Mouse (Mus musculus) left cerebral cortex, adult 9 months (tissue): ENCODE measurements at regions not wholly inside any gene's neighbourhood (a gene's known extent, or its start where the extent isn't known, plus 50 kb on each side); places are given as distances from the start of the nearest gene placed in this dataset.

Experiments
- DNase-seq, 2 experiments: peaks; one replicate each; pipeline ENCODE4 v3.0.0; 2022; ENCODE audit warnings: low spot score in 2 of 2

GRCm38 (mm10) chr6:41126855-41127254 lies 91.5 kb upstream of the 2210010C04Rik start:
- DNase-seq: no peak

- no peak for DNase-seq
Observed at GRCm38 (mm10) chr6:41121641-41122040, 86.3 kb upstream of the 2210010C04Rik start.

GRCm38 (mm10) chr6:41119176-41119575 lies 83.9 kb upstream of the 2210010C04Rik start:
- DNase-seq: no peak

DNA sequence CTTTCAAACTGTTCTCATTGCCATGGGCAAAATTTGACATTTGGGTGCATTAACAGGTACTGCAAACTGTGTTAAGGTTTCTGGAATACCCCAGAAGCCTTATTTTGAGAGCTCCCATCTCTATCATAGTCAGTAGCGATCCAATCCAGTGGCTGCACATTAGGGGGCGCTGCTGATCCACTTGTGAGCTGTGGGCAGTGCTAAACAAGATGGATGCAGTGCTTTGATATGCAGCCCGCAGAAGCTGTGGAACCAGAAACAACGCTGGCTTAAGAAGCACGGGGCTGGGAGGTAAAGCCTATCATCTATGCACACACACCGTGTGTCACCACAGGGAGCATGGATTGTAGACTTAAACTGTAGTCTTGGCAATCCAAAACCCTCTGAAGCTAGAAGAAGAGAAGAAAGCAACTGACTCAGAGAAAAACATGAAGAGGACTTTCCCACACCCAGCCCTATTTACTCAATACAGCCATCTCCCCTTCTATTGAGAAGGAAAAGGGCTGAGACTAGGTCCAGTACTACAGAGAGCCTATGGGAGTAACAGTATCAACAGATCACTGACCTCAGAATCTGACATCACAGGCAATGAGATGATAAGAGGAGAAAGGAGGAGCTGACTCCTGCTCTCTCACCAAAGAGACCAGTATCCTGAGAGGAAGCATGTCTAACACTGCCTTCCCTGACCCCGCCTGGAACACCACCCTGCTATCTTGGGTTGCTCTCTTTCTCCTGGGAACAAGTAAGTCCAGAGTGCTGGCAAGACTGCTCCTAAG lies 83.1 kb upstream of the 2210010C04Rik start:
- DNase-seq: peak in 1 of 2 experiments; percentile 76

DNA sequence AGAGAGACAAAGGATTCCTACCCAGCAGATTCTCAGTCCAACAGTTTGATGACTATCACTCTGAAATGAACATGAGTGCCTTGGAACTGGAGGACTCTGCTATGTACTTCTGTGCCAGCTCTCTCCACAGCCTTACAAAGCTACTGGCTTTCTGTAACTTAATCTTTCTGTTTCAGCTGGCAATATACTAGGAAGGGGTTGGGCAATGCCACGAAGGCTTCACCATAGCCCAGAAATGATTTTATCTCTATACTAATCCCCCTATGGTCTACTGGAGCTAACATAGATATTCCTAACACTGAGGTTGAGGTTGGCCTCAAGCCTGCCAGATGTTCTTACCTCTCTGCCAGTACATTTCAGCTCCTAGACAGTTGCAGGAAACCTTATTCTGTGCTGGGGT lies 78.6 kb upstream of the 2210010C04Rik start:
- no peak for DNase-seq

DNA sequence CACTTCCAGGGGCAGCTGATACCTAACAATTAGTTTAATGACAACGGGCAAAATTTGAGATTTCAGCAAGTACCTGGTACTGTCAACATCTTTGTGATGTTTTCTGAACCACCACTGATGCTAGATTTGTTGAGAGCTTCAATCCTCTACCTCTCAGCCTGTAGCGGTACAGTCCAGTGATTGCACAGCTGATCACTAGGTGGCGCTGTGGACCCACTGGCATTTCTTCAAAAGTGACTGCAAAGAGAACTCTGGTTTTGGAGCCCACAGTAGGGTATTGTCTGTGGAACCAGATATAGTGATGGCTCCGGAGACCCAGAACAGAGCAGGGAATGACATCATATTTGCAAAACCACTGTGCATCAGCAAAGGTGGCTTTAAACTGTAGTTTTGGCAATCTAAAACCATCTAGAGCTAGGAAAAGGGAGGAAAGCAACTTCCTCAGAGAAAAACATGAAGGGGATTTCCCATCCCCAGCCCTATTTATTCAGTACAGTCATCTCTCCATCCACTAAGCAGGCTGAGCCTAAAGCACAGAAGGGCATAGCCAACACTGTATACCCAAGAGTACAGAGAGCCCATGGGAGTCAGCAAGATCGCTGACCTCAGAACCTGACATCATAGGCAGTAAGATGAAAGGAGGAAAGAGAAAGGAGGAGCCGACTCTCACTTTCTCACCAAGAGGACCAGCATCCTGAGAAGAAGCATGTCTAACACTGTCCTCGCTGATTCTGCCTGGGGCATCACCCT lies 77.7 kb upstream of the 2210010C04Rik start:
- DNase-seq: peak in 1 of 2 experiments; percentile 59

DNA sequence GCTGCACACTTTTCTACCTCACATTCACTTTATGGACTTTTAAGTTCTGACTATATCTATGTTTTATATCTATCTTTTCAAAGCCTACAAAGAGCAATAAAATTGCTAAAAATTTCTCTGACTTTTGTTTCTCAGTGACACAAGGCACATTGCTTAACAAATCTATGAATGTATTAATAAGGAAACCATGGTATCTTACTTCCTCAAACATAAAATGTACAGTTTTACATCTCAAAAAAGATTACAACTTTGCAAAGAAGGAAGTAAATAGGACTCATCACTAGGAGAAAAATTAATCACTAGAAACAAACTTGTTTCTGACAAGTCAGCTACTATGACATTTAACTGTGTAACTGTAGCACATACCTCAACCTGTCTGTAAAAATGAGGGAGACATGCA lies 76.5 kb upstream of the 2210010C04Rik start:
- DNase-seq: no peak

GRCm38 (mm10) chr6:41108897-41109296 lies 73.6 kb upstream of the 2210010C04Rik start:
- no peak for DNase-seq

- DNase-seq: peak; percentile 51 to 69
Observed at GRCm38 (mm10) chr6:41103689-41104400, 68.5 kb upstream of the 2210010C04Rik start.

- DNase-seq: no peak
Observed at GRCm38 (mm10) chr6:41101997-41102396, 66.7 kb upstream of the 2210010C04Rik start.

GRCm38 (mm10) chr6:41100258-41100657 lies 64.9 kb upstream of the 2210010C04Rik start:
- DNase-seq: no peak

GRCm38 (mm10) chr6:41091177-41091829 lies 56.0 kb upstream of the 2210010C04Rik start:
- peak in 1 of 2 experiments; percentile 27 for DNase-seq
